Mouse (Mus musculus): ENCODE measurements around the gene Calm4.

Calm4 gene

GRCm38 (mm10) chr13:3862325-3862724 is 24.8 kb downstream of the Calm4 start:
- no peak for DNase-seq

GRCm38 (mm10) chr13:3862922-3863580 is 25.5 kb downstream of the Calm4 start:
- DNase-seq: no peak

GRCm38 (mm10) chr13:3865648-3866354 is 28.2 kb downstream of the Calm4 start:
- DNase-seq: no peak

GRCm38 (mm10) chr13:3866355-3867052 is 28.9 kb downstream of the Calm4 start:
- no peak for DNase-seq

GRCm38 (mm10) chr13:3867158-3867557 is 29.6 kb downstream of the Calm4 start:
- no peak for DNase-seq

GRCm38 (mm10) chr13:3869901-3870300 is 32.3 kb downstream of the Calm4 start:
- no peak for DNase-seq

- DNase-seq: no peak
Measured at GRCm38 (mm10) chr13:3872832-3873231, 35.3 kb downstream of the Calm4 start.

- no peak for DNase-seq
Measured at GRCm38 (mm10) chr13:3876448-3876847, 38.9 kb downstream of the Calm4 start.

- DNase-seq: no peak
Measured at GRCm38 (mm10) chr13:3877185-3877584, 39.6 kb downstream of the Calm4 start.

GRCm38 (mm10) chr13:3877679-3878220 is 40.2 kb downstream of the Calm4 start:
- DNase-seq: no peak

GRCm38 (mm10) chr13:3886663-3887062 is 49.1 kb downstream of the Calm4 start:
- DNase-seq: no peak
